Mouse (Mus musculus): ENCODE data around the gene Dtnb.

Gene Dtnb

DNA sequence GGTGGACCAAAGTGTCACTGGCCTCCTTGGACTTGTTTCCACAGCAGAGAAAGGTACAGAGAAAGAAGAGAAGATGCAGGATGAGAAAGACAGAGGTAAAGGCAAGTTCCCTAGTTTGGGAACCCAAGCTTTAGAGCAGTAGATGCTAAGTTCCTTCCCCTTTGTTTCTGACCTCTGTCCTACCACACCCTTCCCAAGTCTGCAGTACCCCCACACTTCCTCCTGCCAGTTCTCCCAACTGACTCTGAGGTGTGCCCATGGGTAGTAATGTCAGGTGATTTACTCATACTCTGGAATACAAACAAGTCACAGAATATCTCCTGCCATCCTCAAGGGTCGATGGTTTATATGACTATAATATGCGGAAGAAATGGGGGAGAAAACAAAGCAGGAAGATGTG lies 203.8 kb downstream of the Dtnb start:
- no peak for DNase-seq (ENCODE audit: low spot score)

DNA sequence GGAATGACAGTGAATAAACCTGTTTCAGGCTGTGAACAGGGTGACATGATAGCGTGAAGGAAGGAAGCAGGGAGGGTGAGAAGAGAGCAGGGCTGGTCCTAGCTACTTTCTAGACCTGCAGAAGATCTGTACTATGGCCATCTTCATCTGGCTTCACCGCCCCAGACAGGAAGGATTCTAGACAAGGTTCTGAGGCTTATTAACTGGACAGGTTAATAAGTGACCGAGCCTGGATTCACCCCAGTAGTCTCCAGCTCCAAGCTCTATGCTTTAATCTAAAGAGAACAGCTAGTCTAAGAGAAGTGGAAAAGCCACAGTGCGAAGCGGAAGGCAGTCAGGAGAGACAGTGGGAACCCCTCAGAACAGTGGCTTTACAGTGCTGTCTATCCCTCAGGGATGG lies 205.5 kb downstream of the Dtnb start:
- DNase-seq (ENCODE audit: low spot score): no peak

DNA sequence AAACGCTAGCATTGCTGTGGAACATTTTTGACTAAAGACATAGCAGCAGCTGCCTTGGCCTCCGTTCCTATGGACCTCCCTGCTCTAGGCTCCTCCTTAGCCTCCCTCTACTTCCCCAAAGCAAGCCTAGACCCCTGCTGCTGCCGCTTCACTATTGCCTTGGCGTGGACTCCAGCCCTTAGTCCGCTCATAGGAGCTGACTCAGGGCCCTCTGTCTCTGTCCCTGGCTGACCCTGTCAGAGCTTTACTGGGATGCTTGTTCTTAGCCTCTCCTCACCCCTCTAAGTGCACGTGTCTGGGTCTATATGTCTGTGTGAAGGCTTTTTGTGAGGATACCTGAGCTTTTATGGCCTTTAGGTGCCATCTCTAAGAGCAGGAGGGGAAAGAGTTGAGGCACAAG lies 206.1 kb downstream of the Dtnb start:
- DNase-seq (ENCODE audit: low spot score): no peak

DNA sequence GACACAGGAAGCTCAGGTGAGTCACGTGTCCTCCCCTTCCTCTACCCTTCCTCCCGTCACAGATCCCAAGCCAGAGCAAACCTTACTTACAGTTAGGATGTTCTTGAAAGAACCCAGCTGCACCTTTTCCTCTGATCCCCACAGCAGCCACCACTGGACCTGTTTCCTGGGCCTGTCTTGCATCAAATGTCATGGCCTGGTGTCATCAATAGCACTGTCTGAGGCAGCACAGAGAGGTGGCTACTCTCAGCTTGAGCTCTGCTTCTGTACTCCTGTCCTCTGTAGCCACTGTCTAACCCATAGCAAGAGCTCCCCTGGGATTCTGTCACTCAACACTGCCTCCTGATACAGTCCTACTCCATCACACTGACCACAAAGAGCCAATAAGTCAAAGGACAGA lies 207.5 kb downstream of the Dtnb start:
- DNase-seq (ENCODE audit: low spot score): no peak

DNA sequence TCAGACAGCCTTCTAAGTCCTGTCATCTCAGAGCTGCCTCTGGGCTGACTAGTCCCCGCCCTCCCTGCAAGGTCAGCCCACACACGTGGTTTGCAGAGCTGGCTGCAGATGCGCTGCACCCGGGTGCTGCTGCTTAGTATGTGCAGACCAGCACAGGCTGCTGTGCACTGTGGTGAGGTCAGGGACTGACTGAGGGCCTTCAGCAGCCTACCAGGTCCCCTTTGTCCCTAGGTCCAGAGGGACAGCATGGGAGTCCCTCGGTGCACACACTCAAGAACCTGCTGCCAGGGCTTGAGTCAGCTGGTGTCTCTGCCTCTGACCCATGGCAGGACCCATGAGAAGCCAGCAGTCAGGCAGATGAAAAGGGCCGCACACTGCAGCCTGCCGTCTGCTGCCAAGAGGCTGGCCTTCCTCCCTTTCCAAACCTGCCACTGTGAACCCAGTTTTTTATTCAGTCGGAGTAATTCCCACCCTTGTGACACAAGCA lies 208.3 kb downstream of the Dtnb start:
- DNase-seq (ENCODE audit: low spot score): no peak

DNA sequence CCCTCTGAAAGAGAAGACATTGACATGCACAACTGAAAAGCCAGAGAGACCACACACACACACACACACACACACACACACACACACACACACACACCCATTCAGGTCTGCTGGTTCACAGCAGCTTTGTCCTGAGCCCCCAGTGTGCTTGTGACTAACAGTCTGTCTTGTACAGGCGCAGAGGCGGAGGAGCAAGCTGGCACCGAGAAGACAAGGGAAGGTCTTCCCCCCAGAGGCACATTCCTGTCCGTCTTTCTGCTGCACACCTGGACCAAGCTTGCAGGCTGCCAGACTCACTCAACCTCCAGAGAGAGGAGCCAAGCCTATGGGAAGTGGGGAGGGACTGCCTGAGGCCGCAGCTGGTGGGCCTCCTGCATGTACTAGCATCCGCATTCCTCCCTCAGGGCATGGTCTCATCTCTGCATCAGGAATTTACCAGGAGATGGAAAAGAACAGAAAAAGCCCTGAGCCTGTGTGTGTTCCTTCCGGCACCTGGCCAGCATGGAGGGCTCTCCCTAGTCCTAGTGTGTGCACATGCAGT lies 208.8 kb downstream of the Dtnb start:
- DNase-seq (ENCODE audit: low spot score): no peak

DNA sequence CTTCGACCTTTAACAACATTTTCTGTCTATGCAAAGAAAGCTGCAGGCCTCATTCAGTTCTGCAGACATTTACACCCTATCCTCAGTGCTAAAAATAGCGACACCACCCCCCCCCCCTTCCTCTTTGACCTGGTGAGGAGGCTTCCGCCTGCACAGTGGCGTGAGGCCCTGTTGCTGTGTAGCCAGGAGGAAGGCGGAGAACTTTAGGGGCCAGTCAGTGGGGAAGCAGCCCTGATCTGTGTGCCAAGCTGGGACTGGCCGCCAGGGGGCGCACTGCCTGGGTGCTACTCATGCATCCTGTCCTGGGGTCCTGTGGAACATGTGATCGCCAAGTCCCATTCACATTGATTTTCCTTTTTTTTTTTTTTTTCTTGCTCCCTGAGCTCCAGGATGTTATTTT lies 209.3 kb downstream of the Dtnb start:
- peak; percentile 91 for DNase-seq (ENCODE audit: low spot score)

DNA sequence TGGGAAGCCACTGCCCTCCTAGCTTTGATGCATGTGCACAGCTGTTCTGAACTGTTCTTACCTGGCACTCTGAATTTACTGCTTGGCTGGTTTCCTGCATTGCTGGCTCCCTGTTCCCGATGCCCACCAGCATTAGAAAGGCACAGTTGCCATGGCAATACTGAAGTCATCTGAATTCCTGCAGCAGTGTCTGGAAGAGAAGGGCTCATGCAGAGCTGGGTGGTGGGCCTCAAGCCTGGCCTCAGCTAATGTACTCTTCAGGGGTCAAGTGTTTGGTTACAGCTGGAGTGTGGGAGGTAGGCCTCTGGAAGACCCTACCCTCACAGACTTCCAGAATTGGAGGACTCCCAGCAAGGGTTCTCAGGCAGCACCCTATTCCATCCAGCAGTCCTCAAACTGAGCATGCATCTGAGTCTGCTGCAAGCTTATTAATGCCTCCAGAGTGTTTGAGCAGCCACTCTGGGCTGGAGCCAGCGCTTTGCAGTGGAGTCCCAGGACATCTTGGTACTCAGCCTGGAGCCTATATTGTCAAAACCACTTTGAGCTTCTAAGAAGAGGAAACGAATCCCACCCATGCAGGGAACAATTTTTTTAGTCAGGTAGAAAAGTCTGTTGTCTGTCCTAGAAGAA lies 211.1 kb downstream of the Dtnb start:
- DNase-seq (ENCODE audit: low spot score): no peak

DNA sequence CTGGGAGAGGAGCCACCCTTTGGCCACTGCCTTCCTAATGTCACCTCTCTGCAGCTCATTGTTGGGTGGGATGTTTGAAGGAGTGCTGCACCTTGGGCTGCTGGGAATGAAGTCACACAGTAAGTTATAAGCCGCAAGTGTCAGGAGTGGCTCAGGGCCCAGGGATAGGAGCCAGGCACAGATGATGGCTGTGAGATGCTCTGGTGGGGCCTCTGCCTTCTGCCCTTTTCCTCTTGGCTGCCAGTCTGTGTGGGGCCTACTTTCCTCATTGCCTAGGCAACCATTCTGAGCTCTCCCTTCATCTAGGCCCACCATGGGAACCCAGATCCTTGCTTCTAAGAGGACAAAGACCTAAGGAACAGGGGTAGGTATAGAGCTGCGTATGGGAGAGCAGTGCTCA lies 212.1 kb downstream of the Dtnb start:
- no peak for DNase-seq (ENCODE audit: low spot score)

DNA sequence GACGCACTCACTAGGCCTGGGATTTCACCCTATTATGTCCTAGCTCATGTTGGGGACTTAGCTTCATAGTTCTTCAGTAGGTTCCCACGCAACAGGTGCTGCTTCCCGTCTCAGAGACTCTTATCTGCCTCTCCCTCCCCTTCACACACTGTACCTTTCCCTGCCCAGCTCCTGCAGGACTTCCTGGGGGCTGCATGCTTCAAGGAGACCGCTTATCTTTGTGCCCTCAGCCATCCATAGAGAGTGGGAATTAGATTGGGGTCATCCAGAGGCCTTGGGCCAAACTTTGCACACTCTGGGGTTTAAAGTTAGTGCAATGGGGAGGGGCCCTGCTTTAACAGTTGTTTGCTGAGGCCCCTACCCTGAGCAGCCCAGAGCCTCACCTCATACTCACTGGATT lies 212.5 kb downstream of the Dtnb start:
- no peak for DNase-seq (ENCODE audit: low spot score)

DNA sequence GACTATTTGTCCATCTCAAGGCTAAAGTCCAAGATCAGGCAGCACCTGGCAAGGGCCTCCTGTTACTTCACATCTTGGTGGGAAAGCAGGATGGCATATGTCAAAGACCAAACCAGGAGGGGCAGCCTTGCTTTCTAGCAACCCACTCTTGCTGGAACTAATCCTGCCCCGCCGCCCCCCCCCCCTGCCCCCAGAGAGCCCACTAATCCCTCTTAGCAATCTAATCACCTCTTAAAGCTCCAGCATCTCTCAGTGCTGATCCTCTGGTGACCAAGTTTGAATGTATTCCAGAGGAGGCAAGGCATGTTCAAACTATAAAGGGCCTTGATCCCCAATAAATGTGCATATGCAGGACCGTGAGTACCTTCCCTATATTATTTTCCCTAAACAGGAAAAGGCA lies 214.9 kb downstream of the Dtnb start:
- no peak for DNase-seq (ENCODE audit: low spot score)

DNA sequence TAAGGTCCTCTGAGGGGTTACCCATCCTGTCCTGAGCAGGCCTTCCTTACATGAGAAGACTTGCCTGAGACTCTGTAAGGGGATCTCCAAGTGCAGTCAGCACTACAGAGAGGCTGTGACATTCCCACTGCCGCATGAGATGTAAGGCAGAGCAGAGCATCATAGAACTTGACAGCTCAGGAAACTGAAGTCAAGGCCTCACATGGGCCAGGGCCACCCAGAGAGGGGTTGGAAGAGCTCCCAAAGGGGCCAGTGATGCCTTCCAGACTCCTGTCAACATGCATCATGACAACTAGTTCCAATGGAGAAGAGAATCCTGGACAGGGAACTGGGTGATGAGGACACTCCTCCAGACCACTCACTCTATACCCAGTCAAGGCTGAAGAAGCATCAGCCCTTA lies 215.4 kb downstream of the Dtnb start:
- DNase-seq (ENCODE audit: low spot score): no peak

DNA sequence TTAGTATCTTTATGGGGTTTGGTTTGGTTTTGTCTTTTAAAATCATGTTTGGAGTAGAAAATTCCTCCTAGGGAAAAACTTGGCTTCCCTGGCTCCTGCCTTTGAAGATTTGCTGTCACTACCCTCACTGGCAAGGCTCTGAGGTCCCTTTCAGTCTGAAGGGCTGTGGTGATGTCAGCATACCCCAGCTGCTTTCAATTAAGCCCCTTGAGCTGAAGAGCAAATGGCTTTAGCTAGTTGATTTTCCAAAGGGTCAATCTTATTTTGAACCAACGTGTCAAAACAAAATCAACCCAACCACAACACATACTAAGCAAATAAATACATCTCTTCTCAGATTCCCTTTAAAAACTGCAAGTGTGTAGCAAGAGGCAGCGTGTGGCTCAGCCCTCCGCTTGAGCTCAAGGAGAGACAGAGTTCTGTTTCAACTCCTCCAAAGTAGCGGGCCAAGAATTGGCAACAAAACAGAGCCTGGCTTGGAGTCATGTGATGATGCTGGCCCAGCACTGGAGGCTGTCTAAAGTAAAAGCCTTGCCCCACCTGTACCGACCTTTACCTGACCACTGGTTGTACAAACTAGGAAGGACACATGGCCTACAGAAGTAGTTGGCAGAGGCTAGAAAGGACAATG lies 216.4 kb downstream of the Dtnb start:
- no peak for DNase-seq (ENCODE audit: low spot score)

DNA sequence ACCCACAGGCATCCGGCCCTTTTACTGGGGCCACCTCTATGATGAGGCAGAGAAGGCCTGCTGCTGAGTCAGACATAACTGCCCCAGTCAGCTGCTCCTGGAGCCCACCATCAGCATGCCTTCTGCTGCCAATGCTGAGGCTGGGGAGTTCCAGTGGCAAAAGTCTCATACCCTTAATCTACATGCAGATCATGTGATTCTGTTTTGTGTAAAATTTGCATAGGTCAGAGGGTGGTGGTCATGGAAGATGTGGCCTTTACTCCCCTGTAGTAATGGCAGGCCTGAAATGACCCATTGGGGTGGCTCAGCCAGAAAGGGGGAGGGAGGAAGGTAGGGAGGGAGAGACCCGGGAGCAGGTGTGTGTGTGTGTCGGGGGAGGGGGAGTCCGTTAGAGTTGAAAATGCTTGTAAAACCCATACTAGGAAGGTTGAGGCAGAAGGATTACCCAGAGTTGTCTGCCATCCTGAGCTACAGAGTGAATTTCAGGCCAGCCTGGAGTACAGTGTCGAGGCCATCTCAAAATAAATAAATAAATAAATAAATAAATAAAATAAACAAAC lies 217.5 kb downstream of the Dtnb start:
- DNase-seq (ENCODE audit: low spot score): no peak

DNA sequence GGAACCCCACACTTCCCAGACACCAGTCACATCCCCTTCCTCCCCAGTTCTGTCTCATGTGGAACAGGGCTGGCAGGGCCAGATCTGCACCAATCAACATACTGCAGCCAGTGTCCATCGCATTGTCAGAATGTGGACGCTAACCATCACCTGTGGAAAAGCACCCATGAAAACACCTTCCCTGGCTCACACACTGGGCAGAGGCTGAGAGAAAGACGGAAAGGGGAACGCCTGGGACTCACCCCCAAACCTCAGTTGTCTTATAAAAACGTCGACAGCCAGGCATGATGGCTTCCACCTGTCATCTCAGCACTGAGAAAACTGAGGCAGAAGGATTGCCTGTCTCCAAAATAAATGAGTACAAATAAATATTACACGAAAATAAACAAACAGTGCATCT lies 219.1 kb downstream of the Dtnb start:
- DNase-seq (ENCODE audit: low spot score): no peak

DNA sequence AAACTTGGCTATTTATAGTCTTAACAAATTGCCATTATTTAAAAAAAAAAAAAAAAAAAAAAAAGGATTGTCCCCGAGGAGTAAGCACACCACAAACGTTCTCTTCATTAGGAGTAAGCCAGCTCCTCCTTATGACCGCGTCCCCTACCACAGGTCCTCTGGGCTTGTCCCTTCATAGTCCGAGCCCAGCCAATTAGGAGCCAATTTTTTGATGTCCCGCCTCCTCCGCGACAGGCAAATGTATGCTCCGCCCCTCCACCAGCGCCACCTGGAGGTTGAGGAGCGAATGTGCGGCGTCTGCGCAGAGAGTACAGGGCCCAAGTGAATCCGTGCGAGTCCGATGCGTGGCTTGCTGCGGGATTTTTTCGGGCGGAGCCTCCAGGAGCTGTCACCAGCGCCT lies 219.6 kb downstream of the Dtnb start:
- peak; percentile 93 for DNase-seq (ENCODE audit: low spot score)

DNA sequence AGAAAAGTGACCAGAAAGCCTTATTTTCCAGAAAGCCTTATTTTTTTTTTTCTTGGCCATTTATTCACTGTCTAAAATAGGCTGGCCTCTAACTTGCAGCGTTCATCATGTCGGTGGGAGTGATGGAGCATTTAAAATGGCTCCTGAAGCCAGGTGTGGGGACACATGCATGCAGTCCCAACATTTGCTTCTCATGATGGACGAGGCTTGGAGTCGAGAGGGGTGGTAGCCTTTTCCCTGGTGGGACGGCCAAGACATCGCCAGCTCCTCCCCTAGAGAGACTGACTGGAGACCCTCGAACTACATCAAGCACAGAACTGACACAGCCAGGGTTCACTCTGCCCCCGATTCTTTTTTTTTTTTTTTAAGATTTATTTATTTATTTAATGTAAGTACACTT lies 220.1 kb downstream of the Dtnb start:
- no peak for DNase-seq (ENCODE audit: low spot score)

DNA sequence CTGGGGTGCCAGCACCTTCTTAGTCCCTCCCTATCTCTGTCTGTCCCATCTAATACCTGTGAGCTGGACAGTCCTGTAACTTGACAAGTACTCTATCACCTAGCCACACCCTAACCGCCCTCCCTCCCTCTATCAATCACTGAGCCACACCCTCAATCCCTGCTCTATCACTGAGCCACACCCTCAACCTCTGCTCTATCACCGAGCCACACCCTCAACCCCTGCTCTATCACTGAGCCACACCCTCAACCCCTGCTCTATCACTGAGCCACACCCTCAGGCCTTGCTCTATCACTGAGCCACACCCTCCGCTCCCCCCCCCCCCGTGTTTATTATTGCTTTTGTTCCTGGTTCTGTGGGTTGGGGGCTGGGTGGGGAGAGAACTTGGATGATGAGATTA lies 223.4 kb downstream of the Dtnb start:
- no peak for DNase-seq (ENCODE audit: low spot score)

DNA sequence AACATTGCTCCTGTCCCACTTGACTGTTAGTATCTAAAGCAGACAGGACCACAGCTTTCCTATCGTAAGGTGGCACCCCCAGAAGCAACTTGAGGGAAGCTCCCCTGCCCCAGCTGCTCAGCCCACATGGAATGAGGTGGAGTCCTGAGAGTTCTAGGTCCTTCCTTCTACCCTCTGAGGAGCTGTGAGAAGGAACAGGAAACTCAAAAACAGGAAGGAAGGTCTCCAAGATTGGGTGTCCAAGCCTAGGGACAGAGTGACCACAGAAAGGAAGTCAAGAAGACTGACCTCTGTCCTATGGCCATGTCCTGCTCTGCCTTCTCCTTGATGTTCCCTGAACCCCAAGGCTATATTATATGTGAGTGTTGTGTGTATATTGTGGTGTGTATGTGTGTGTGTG lies 227.4 kb downstream of the Dtnb start:
- DNase-seq (ENCODE audit: low spot score): no peak

DNA sequence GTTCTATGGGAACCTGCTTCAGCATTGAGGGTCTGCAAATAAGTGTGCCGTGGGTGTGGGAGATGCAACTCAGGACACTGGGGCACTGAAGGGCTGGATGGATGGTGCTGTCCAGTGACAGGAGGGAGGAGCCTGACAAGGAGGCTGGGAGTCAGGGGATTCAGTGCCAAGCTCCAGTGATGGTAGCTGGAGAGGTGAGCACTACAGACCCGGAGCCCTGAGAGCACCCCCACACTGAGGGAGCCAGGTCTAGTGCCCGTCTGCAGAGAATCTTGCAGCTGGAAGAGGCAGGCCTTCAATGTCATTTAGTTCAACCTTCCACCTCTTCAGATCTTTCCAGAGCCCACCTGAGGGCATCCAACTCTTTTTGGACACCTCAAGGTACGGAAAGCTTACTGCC lies 233.7 kb downstream of the Dtnb start, which contains the start of gene Dnmt3a:
Gene Dnmt3a, plus strand, starts transcription at position 156 of the 400 bp plus-strand sequence.
- no peak for DNase-seq (ENCODE audit: low spot score)

DNA sequence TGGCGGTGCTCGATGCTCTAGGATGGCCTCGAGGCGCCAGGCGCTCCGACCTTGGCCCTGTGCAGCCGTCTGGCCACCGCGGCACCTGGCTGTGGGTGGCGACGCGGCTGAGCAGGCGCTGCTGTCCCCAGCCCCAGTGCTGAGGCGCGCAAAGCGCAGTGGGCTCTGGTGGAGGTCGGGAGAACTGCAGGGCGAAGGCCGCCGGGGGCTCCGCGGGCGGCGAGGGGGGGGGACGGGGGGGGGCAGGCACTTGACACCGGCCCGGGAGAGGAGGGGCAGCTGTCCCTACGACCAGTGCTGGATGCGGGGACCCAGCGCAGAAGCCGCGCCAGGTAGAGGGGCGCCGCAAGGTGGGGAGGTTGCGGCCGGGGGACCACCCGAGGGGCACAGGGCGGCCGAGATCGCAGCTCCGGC lies 234.1 kb downstream of the Dtnb start:
- no peak for DNase-seq (ENCODE audit: low spot score)

DNA sequence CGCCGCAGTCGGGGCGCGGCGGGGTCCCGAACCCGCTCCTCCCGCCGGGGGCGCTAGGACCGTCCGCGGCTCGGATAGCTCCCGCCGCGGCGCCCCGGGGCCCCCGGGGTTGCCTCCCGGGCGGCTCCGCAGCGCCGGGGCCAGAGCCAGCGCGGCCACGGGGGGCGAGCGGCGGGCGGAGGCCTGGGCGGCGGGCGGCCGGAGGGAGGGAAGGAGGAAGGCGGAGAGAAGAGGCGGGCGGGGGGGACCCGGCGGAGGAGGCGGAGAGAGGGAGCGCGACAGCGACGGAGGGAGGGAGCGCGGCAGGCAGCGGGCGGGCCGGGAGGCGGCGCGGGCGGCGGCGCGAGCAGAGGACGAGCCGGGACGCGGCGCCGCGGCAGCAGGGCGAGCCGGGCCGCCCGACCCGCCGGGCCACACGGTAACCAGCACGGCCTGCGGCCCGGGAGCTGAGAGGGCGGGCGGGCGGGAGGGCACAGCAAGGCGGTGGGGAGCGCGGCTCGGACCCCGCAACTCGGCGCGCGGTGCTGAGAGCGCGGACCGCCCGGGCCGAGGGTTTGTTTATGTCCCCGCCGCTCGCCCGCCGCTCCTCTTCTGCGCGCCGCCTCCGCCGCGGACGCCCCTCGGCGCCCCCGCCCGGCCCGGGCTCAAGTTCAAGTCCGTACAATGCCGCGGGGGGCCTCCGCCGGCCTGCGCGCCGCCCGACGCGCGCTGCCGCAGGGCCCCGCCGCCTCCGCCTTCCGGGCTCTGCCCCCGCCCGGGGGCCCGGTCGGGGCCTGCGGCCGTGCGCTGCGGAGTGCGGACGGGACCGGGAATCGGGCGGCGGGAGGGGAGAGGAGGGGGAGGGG lies 234.7 kb downstream of the Dtnb start:
- no peak for DNase-seq (ENCODE audit: low spot score)
